Mouse (Mus musculus) liver, embryonic 13.5 days (tissue): ENCODE measurements around the gene Pde4d. TPM values are rescaled to one million over a fixed set of nuclear protein-coding genes. Genes with fewer than 3 reads are reported as not detected.

ENCODE experiments used
- ATAC-seq: fragments of 200-750 bp; cut with Nextera tagmentation; 2 replicates; pipeline ENCODE4 v1.8.0; 2017; ENCODE audit warnings: low read depth, mild to moderate bottlenecking, moderate number of reproducible peaks, moderate library complexity
- DNase-seq: peaks from one replicate; pipeline ENCODE4 v3.0.0; 2022
- H3K27ac ChIP-seq: fragments of 300-500 bp; sonication (generic); 2 replicates; pipeline ENCODE4 v1.5.1; 2015; ENCODE audit warnings: moderate library complexity, mild to moderate bottlenecking, inconsistent platforms
- H3K27me3 ChIP-seq: fragments of 300-500 bp; sonication (generic); 2 replicates; pipeline ENCODE4 v1.6.1; 2015; ENCODE audit warnings: mild to moderate bottlenecking, inconsistent platforms
- H3K36me3 ChIP-seq: fragments of 300-500 bp; sonication (generic); 2 replicates; pipeline ENCODE4 v1.6.1; 2015; ENCODE audit warnings: mild to moderate bottlenecking, inconsistent platforms
- H3K4me1 ChIP-seq: fragments of 300-500 bp; sonication (generic); replicated peaks from 2 replicates; pipeline ENCODE4 v1.6.1; 2015; ENCODE audit warnings: inconsistent platforms
- H3K4me2 ChIP-seq: fragments of 300-500 bp; sonication (generic); 2 replicates; pipeline ENCODE4 v1.6.1; 2015; ENCODE audit warnings: inconsistent platforms, mild to moderate bottlenecking, moderate library complexity
- H3K4me3 ChIP-seq: fragments of 300-500 bp; sonication (generic); replicated peaks from 2 replicates; pipeline ENCODE4 v1.5.1; 2015; ENCODE audit warnings: mild to moderate bottlenecking, inconsistent platforms
- H3K9ac ChIP-seq: fragments of 300-500 bp; sonication (generic); 2 replicates; pipeline ENCODE4 v1.6.1; 2015; ENCODE audit warnings: mild to moderate bottlenecking, inconsistent platforms
- H3K9me3 ChIP-seq: fragments of 300-500 bp; sonication (generic); replicated peaks from 2 replicates; pipeline ENCODE4 v1.6.1; 2016; ENCODE audit warnings: inconsistent platforms
- WGBS: fragments of 180-500 bp; shearing (Covaris S2); methylation state at CpG from one replicate; pipeline ENCODE4 v1.1.7; 2015; ENCODE audit not compliant: insufficient replicate concordance; 5-methylcytosine and 5-hydroxymethylcytosine counted together
- polyA plus RNA-seq: library from polyadenylated mRNA; unstranded; fragments of >200 nt; fragmentation: Nextera tagmentation; extraction: Ambion mirVana; gene quantifications from 2 replicates; pipeline ENCODE4 v1.2.1, GENCODE M21; 2015

The Pde4d gene
- polyA plus RNA-seq, 1 experiment from 2014 or later, result 11.8 TPM

- Histone ChIP-seq H3K9me3 (no peaks in the 10 kb centered on the region), H3K4me2 (no peak overlapping the region), H3K27me3 (no peaks in the 10 kb centered on the region), H3K4me3 (no peak overlapping the region), H3K9ac (no peak overlapping the region), H3K27ac (no peak overlapping the region), H3K36me3 (peaks cover 12% of the 10 kb centered on the region), H3K4me1 (no peaks in the 10 kb centered on the region)
- DNase-seq (no peak), ATAC-seq (no peak)
- WGBS, result 78% methylated on average over 13 of the region's 13 CpGs
Observed at GRCm38 (mm10) chr13:109932688-109933087, 1482.9 kb downstream of the Pde4d start.

GRCm38 (mm10) chr13:109933554-109933953 lies 1483.8 kb downstream of the Pde4d start:
- H3K9ac ChIP-seq, result no peak overlapping the region
- H3K4me1 ChIP-seq, result no peaks in the 10 kb centered on the region
- DNase-seq (no peak), ATAC-seq (no peak)
- no peak overlapping the region for H3K4me3 ChIP-seq
- WGBS, result 83% methylated on average over 7 of the region's 7 CpGs
- no peak overlapping the region for H3K27ac ChIP-seq
- H3K36me3 ChIP-seq, result peaks cover 18% of the 10 kb centered on the region
- no peaks in the 10 kb centered on the region for H3K9me3 ChIP-seq
- H3K4me2 ChIP-seq, result no peak overlapping the region
- H3K27me3 ChIP-seq, result no peaks in the 10 kb centered on the region

- no peak overlapping the region for H3K4me2 ChIP-seq
- no peaks in the 10 kb centered on the region for H3K4me1 ChIP-seq
- 82% methylated on average over 5 of the region's 5 CpGs for WGBS
- H3K27me3 ChIP-seq, result no peaks in the 10 kb centered on the region
- H3K36me3 ChIP-seq, result peaks cover 40% of the 10 kb centered on the region
- no peaks in the 10 kb centered on the region for H3K9me3 ChIP-seq
- DNase-seq (no peak), ATAC-seq (no peak)
- H3K4me3 ChIP-seq, result no peak overlapping the region
- H3K9ac ChIP-seq, result no peak overlapping the region
- no peak overlapping the region for H3K27ac ChIP-seq
Observed at GRCm38 (mm10) chr13:109936866-109937265, 1487.1 kb downstream of the Pde4d start.

- H3K4me3 ChIP-seq, result no peak overlapping the region
Observed at GRCm38 (mm10) chr13:109944822-109945551, 1495.2 kb downstream of the Pde4d start.

GRCm38 (mm10) chr13:109951466-109951865 lies 1501.7 kb downstream of the Pde4d start:
- Histone ChIP-seq H3K36me3 (peaks cover 65% of the 10 kb centered on the region), H3K9ac (no peak overlapping the region), H3K9me3 (no peaks in the 10 kb centered on the region), H3K4me3 (no peak overlapping the region), H3K27me3 (no peaks in the 10 kb centered on the region), H3K4me1 (no peaks in the 10 kb centered on the region), H3K4me2 (no peak overlapping the region), H3K27ac (no peak overlapping the region)
- DNase-seq (no peak), ATAC-seq (no peak)
- WGBS, result 82% methylated on average over 14 of the region's 14 CpGs

More at GRCm38 (mm10) chr13:109944822-109945551, 1495.2 kb downstream of the Pde4d start:
- Histone ChIP-seq H3K27me3 (no peaks in the 10 kb centered on the region), H3K27ac (no peak overlapping the region), H3K4me1 (no peaks in the 10 kb centered on the region), H3K9me3 (no peaks in the 10 kb centered on the region), H3K4me2 (no peak overlapping the region), H3K9ac (no peak overlapping the region), H3K36me3 (peaks cover 51% of the 10 kb centered on the region)
- ATAC-seq (no peak), DNase-seq (no peak)
- WGBS, result 87% methylated on average over 7 of the region's 7 CpGs

GRCm38 (mm10) chr13:109954189-109954588 lies 1504.4 kb downstream of the Pde4d start:
- no peaks in the 10 kb centered on the region for H3K27me3 ChIP-seq
- H3K9ac ChIP-seq, result no peak overlapping the region
- H3K27ac ChIP-seq, result no peak overlapping the region
- peaks cover 45% of the 10 kb centered on the region for H3K36me3 ChIP-seq
- no peak for ATAC-seq
- no peak for DNase-seq
- WGBS, result 67% methylated on average over 8 of the region's 8 CpGs
- no peak overlapping the region for H3K4me3 ChIP-seq
- no peaks in the 10 kb centered on the region for H3K4me1 ChIP-seq
- H3K9me3 ChIP-seq, result no peaks in the 10 kb centered on the region
- no peak overlapping the region for H3K4me2 ChIP-seq

GRCm38 (mm10) chr13:109957953-109958352 lies 1508.2 kb downstream of the Pde4d start:
- DNase-seq (no peak), ATAC-seq (no peak)
- WGBS, result 54% methylated on average over 4 of the region's 4 CpGs
- H3K9ac ChIP-seq, result no peak overlapping the region
- H3K4me3 ChIP-seq, result no peak overlapping the region
- no peak overlapping the region for H3K4me2 ChIP-seq
- H3K27me3 ChIP-seq, result no peaks in the 10 kb centered on the region
- H3K27ac ChIP-seq, result no peak overlapping the region
- peaks cover 12% of the 10 kb centered on the region for H3K36me3 ChIP-seq
- no peaks in the 10 kb centered on the region for H3K4me1 ChIP-seq
- no peaks in the 10 kb centered on the region for H3K9me3 ChIP-seq

GRCm38 (mm10) chr13:109982821-109983443 lies 1533.2 kb downstream of the Pde4d start:
- no peak overlapping the region for H3K27ac ChIP-seq
- no peaks in the 10 kb centered on the region for H3K4me1 ChIP-seq
- no peaks in the 10 kb centered on the region for H3K27me3 ChIP-seq
- H3K36me3 ChIP-seq, result no peaks in the 10 kb centered on the region
- no peak overlapping the region for H3K9ac ChIP-seq
- no peaks in the 10 kb centered on the region for H3K9me3 ChIP-seq
- DNase-seq, result no peak
- ATAC-seq, result no peak
- no peak overlapping the region for H3K4me3 ChIP-seq
- no peak overlapping the region for H3K4me2 ChIP-seq
- WGBS, result 59% methylated on average over 10 of the region's 10 CpGs

GRCm38 (mm10) chr13:109985411-109985810 lies 1535.7 kb downstream of the Pde4d start:
- H3K27me3 ChIP-seq, result no peaks in the 10 kb centered on the region
- no peaks in the 10 kb centered on the region for H3K9me3 ChIP-seq
- no peak overlapping the region for H3K27ac ChIP-seq
- no peaks in the 10 kb centered on the region for H3K4me1 ChIP-seq
- no peak overlapping the region for H3K4me3 ChIP-seq
- 68% methylated on average over 5 of the region's 5 CpGs for WGBS
- ATAC-seq (no peak), DNase-seq (no peak)
- H3K9ac ChIP-seq, result no peak overlapping the region
- no peak overlapping the region for H3K4me2 ChIP-seq
- H3K36me3 ChIP-seq, result no peaks in the 10 kb centered on the region

GRCm38 (mm10) chr13:109985892-109986291 lies 1536.1 kb downstream of the Pde4d start:
- H3K4me1 ChIP-seq, result no peaks in the 10 kb centered on the region
- no peak overlapping the region for H3K4me3 ChIP-seq
- DNase-seq (no peak), ATAC-seq (no peak)
- H3K9me3 ChIP-seq, result no peaks in the 10 kb centered on the region
- no peak overlapping the region for H3K27ac ChIP-seq
- H3K4me2 ChIP-seq, result no peak overlapping the region
- H3K36me3 ChIP-seq, result no peaks in the 10 kb centered on the region
- WGBS, result 52% methylated on average over 5 of the region's 5 CpGs
- no peak overlapping the region for H3K9ac ChIP-seq
- H3K27me3 ChIP-seq, result no peaks in the 10 kb centered on the region

GRCm38 (mm10) chr13:109992775-109993505 lies 1543.2 kb downstream of the Pde4d start:
- no peaks in the 10 kb centered on the region for H3K9me3 ChIP-seq
- no peak overlapping the region for H3K27ac ChIP-seq
- DNase-seq (no peak), ATAC-seq (no peak)
- no peaks in the 10 kb centered on the region for H3K36me3 ChIP-seq
- no peak overlapping the region for H3K4me2 ChIP-seq
- no peaks in the 10 kb centered on the region for H3K27me3 ChIP-seq
- WGBS, result 65% methylated on average over 5 of the region's 5 CpGs
- H3K4me3 ChIP-seq, result no peak overlapping the region
- H3K9ac ChIP-seq, result no peak overlapping the region
- H3K4me1 ChIP-seq, result no peaks in the 10 kb centered on the region
